Mouse (Mus musculus) forebrain, embryonic 10.5 days (tissue): ENCODE results near the gene Fip1l1. TPM values are rescaled to one million over a fixed set of nuclear protein-coding genes. Genes with fewer than 3 reads are reported as not detected.

ENCODE experiments used
- DNase-seq: peaks from one replicate; pipeline ENCODE4 v3.0.0-alpha.2; 2017; ENCODE audit warnings: low spot score; ENCODE audit errors: extremely low spot score
- H3K27ac ChIP-seq: fragments of 300-500 bp; sonication (generic); 2 replicates; pipeline ENCODE4 v1.5.1; 2016; ENCODE audit warnings: mild to moderate bottlenecking
- H3K27me3 ChIP-seq: fragments of 300-500 bp; sonication (generic); 2 replicates; pipeline ENCODE4 v1.6.1; 2016; ENCODE audit warnings: mild to moderate bottlenecking; ENCODE audit not compliant: poor library complexity, severe bottlenecking
- H3K36me3 ChIP-seq: fragments of 300-500 bp; sonication (generic); replicated peaks from 2 replicates; pipeline ENCODE4 v1.6.1; 2016; ENCODE audit warnings: mild to moderate bottlenecking, moderate library complexity
- H3K4me1 ChIP-seq: fragments of 300-500 bp; sonication (generic); 2 replicates; pipeline ENCODE4 v1.6.1; 2016
- H3K4me3 ChIP-seq: fragments of 300-500 bp; sonication (generic); 2 replicates; pipeline ENCODE4 v1.5.1; 2016; ENCODE audit warnings: mild to moderate bottlenecking, moderate library complexity
- H3K9me3 ChIP-seq: fragments of 300-500 bp; sonication (generic); 2 replicates; pipeline ENCODE4 v1.6.1; 2016; ENCODE audit warnings: mild to moderate bottlenecking, moderate library complexity
- WGBS: fragments of 180-500 bp; shearing (Covaris S2); methylation state at CpG from one replicate; pipeline ENCODE4 v1.1.7; 2016; 5-methylcytosine and 5-hydroxymethylcytosine counted together
- polyA plus RNA-seq: library from polyadenylated mRNA; unstranded; fragments of >200 nt; fragmentation: Nextera tagmentation; extraction: Ambion mirVana; gene quantifications from 2 replicates; pipeline ENCODE4 v1.2.1, GENCODE M21; 2016

The Fip1l1 gene
- polyA plus RNA-seq, 1 experiment from 2014 or later, result 104 TPM

DNA sequence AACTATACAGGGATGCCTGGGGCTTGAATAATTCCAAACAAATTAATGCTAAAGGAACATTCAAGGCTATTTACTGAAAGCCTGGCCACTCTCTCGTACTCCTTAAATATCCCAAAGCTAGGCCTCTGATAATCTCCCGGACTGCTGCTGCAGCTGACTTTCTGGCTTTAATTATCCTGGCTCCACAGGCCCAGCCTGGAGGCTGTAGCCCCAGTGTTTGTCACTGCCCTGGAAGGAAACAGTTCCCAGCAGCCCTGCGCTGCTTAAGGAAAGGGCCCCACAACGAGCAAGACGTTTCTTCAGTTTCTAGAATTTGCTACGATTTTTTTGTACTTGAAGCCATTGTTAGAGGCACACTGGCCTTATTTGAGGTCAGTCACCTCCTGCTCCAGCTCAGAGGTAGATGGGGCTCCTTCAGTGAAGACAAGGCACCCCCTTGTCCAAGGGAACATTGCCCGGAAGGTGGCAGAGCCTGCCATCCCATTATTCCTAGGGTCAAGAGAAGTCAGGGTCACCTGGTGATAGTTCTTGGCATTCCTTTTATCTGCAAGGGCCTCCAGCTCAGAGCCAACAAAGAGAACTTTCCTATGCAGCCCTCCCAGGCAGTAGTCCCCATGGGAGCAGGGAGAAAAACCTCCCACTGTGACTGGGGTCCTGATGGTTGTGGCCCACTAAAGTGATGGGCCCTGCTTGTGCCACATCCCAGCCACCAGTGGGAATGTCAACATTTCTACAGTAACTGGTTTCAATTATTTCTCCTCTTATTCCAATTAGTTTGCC lies 86.6 kb downstream of the Fip1l1 start:
- no peaks in the 10 kb centered on the region for H3K9me3 ChIP-seq
- H3K27me3 ChIP-seq, result no peaks in the 10 kb centered on the region
- no peaks in the 10 kb centered on the region for H3K36me3 ChIP-seq
- peak overlapping the region; percentile 75 for H3K27ac ChIP-seq
- peaks cover 23% of the 10 kb centered on the region for H3K4me1 ChIP-seq
- 46% methylated on average over 7 of the region's 7 CpGs for WGBS
- DNase-seq, result no peak
- H3K4me3 ChIP-seq, result no peak overlapping the region

DNA sequence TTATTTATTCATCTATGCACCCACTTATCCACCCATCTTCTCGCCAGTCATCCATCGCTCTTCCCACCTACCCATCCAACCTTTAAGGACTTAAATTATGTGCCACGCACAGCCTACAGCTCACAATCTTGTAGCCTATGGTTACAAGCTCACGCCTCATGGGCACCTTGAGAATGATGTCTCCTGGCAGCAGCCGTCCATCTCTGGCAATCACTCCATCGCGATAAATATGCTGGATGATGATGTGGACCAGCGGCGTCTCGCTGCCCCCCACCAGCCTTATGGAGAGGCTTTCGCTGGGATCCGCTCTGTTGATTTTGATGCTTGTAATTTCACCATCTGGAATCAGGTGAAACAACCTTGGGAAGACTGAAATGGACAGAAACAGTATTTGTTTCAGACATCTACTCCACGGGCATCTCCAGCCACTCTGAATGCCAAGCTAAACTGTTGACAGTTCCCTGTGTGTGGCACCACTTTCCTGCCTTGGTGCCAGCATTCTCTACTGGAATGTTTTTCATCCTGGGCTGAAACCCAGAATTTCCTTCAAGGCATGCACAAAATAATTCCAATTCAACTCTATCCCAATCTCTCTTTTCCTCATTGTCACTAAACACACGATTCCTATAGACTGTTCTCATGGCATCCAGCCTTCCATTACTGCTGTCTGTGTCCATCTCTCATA lies 88.2 kb downstream of the Fip1l1 start:
- no peaks in the 10 kb centered on the region for H3K36me3 ChIP-seq
- no peak overlapping the region for H3K27ac ChIP-seq
- no peaks in the 10 kb centered on the region for H3K9me3 ChIP-seq
- 94% methylated on average over 14 of the region's 14 CpGs for WGBS
- no peaks in the 10 kb centered on the region for H3K27me3 ChIP-seq
- H3K4me3 ChIP-seq, result no peak overlapping the region
- peaks cover 23% of the 10 kb centered on the region for H3K4me1 ChIP-seq
- DNase-seq, result no peak

DNA sequence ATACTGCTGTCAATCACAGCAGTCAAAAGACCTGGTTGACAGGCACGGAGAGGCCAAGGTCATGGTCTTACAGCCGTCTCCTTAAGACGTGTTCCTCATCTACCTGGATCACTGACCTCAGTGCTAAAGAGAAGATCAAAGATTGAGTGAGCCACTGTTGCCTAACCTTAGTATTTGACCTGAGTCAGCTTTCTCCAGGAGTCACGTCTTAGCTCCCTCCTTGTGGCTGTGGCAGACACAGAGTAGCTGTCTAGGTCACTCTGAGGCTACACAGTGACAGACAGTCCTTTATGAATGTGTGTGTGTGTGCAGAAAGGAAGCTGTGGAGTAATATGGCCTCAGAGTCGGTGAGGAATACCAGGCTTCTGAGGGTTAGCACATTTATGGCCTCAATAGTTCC lies 89.1 kb downstream of the Fip1l1 start:
- no peaks in the 10 kb centered on the region for H3K9me3 ChIP-seq
- H3K27ac ChIP-seq, result no peak overlapping the region
- WGBS, result 77% methylated on average over 5 of the region's 5 CpGs
- H3K4me1 ChIP-seq, result peaks cover 23% of the 10 kb centered on the region
- H3K27me3 ChIP-seq, result no peaks in the 10 kb centered on the region
- H3K36me3 ChIP-seq, result no peaks in the 10 kb centered on the region
- no peak overlapping the region for H3K4me3 ChIP-seq
- DNase-seq, result no peak

DNA sequence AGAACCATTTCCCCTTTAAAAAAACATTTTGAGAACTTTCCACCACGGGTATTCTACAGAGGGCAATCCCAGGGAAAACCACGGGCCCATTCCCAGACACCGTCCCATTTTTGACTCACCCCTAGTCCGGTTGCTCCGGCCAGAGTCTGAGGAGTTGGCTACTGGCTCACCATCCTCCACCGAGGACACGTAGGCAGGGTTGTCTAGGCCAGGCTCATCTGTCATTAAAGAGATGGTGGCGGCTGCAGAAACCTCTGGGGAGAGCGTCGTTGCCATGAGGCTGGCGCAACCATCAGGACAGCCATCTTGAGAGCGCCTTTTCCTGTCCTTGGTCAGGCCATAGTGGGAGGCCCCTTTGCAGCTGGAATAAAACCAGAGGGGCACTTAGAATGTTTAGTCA lies 92.8 kb downstream of the Fip1l1 start:
- 93% methylated on average over 12 of the region's 12 CpGs for WGBS
- Histone ChIP-seq H3K9me3 (no peaks in the 10 kb centered on the region), H3K4me3 (no peak overlapping the region), H3K36me3 (no peaks in the 10 kb centered on the region), H3K4me1 (peaks cover 24% of the 10 kb centered on the region), H3K27ac (no peak overlapping the region), H3K27me3 (no peaks in the 10 kb centered on the region)
- DNase-seq, result no peak

DNA sequence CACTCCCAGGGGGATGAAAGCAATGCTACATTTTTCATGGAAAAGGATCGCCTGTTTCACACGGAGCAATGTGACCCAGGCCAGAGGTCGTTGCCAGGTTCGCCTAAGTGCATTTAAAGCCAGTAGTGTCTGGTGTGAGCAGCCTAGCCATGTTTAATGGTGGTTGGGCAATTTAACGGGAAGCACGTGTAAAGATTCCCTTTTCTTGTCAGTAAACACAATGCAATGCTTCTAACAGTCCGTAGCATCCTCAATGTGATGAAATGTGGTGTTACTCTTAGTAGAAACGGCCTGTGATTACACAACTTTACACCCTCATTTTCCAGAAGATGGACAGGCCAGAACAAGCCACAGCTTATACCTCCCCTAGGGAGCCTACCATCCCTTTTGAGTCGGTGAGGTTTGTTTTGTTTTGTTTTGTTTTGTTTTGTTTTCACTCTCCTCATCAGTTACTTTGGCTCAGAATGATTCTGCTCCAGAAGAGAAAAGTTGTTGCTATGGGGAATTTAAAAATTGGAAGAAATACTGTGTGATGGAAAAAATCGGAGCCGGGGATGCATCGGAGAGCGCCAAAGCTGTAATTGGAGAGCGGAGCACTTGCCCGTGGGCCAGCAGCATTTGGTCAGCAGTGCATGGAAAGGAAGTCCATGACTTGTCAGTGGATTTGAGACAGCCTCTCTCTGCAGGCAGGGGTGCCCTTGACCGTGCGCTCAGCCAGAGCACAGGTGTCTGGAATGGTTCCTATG lies 97.3 kb downstream of the Fip1l1 start:
- Histone ChIP-seq H3K27me3 (no peaks in the 10 kb centered on the region), H3K4me1 (peaks cover 21% of the 10 kb centered on the region), H3K4me3 (no peak overlapping the region), H3K27ac (no peak overlapping the region), H3K36me3 (no peaks in the 10 kb centered on the region), H3K9me3 (no peaks in the 10 kb centered on the region)
- WGBS, result 64% methylated on average over 17 of the region's 17 CpGs
- no peak for DNase-seq

DNA sequence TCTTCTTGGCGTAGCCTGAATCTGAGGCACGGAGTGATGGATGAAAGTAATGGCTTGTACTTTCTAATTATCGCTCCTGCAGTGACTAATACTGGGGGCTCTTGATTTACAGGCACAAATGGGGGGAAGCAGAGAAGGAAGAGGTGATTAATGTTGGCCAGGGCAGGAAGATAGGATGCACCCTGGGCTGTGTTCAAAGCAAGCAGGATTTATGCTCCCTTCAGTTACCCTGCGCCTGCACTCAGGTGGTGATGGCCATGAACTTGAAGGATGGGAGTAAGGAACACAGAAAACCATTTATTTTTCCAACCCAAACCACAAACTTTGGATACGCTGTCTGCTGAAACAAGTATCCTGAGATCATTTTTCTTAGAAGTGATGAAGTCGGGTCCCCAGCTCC lies 98.2 kb downstream of the Fip1l1 start:
- H3K4me3 ChIP-seq, result no peak overlapping the region
- 86% methylated on average over 6 of the region's 6 CpGs for WGBS
- H3K27ac ChIP-seq, result no peak overlapping the region
- H3K27me3 ChIP-seq, result no peaks in the 10 kb centered on the region
- H3K9me3 ChIP-seq, result no peaks in the 10 kb centered on the region
- H3K36me3 ChIP-seq, result no peaks in the 10 kb centered on the region
- no peak for DNase-seq
- H3K4me1 ChIP-seq, result peaks cover 21% of the 10 kb centered on the region

DNA sequence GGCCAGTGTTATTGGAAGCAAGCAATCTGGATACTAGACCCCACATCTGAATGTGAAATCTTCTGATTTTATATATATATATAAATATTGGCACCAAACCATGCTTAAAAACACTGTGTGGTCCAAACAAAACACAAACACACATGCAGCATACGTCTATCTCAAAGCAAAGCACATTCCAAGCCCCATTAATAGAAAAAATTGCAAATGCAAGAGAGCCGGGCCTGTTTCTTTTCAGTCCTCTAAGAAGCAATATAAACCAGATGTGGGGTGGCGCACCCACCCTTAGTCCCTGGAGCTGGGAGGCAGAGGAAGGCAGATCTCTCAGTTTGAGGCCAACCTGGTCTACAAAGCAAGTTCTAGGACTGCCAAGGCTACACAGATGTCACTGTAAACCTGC lies 99.1 kb downstream of the Fip1l1 start:
- WGBS, result 73% methylated on average over 3 of the region's 3 CpGs
- Histone ChIP-seq H3K27ac (no peak overlapping the region), H3K4me1 (peaks cover 21% of the 10 kb centered on the region), H3K9me3 (no peaks in the 10 kb centered on the region), H3K4me3 (no peak overlapping the region), H3K36me3 (no peaks in the 10 kb centered on the region), H3K27me3 (no peaks in the 10 kb centered on the region)
- DNase-seq, result no peak

DNA sequence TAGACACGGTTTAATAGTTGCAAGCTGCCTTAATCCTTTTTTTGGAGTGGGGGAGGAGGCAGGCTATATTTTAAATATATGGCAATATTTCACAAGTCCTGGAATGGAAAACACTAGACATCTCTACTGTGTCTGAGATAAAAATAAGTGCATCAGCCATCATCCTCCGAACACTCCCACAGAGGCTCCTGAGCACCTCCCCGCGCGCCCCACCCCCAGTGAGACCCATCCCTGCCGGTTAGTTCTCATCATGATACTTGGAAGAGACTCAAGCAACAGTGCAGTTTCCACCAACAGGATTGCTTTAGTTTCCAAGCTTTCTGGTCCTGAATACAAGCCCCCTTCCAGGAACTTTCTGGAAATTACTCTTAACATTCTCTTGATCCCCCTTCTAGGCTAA lies 104.3 kb downstream of the Fip1l1 start:
- Histone ChIP-seq H3K27me3 (no peaks in the 10 kb centered on the region), H3K4me1 (peaks cover 5% of the 10 kb centered on the region; the same call in 1 of the 2 replicates), H3K36me3 (no peaks in the 10 kb centered on the region), H3K27ac (no peak overlapping the region), H3K4me3 (no peak overlapping the region), H3K9me3 (no peaks in the 10 kb centered on the region)
- DNase-seq, result no peak
- 94% methylated on average over 6 of the region's 6 CpGs for WGBS

DNA sequence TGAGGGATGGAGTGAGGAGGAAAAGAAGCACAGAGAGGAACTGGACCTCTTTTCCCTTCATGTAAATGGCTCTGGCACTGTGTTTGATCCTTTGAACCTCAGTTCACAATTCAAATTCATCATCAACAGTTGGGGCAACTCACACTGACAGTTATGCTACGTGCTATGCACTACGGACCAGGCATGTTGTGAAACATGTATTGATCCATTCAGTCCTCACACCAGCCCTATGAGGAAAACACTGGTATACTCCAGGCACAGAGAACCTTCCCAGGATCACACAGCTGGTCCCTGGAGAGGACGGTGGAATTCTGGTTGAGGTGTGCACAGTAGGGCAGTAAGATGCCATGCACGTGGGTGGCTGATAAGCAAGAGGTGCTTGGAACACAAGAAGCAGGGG lies 105.3 kb downstream of the Fip1l1 start:
- WGBS, result 88% methylated on average over 4 of the region's 4 CpGs
- Histone ChIP-seq H3K4me1 (peaks cover 5% of the 10 kb centered on the region; the same call in 1 of the 2 replicates), H3K27me3 (no peaks in the 10 kb centered on the region), H3K9me3 (no peaks in the 10 kb centered on the region), H3K4me3 (no peak overlapping the region), H3K27ac (no peak overlapping the region), H3K36me3 (no peaks in the 10 kb centered on the region)
- no peak for DNase-seq

DNA sequence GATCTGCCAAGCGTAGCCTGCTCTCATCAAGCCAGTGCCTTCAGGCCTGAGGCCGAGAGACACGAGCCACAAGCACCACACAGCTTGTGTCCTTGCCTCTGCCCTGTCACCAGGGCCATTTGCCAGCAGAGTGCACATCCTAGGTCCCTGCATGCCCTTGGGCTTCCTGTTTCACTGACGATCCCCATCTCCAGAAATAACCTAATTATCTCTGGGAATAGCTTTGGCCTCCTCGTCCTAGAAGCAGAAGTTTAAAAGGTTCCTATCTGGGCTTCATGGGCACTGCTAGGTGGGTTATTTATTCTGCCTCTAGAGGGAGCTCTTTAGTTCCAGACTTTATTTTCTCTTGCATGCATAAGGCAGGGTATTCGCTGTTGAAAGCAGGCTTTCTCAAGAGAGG lies 105.8 kb downstream of the Fip1l1 start:
- DNase-seq, result no peak
- Histone ChIP-seq H3K27ac (no peak overlapping the region), H3K27me3 (no peaks in the 10 kb centered on the region), H3K36me3 (no peaks in the 10 kb centered on the region), H3K4me1 (peaks cover 5% of the 10 kb centered on the region; the same call in 1 of the 2 replicates), H3K4me3 (no peak overlapping the region), H3K9me3 (no peaks in the 10 kb centered on the region)
- 54% methylated on average over 6 of the region's 6 CpGs for WGBS

DNA sequence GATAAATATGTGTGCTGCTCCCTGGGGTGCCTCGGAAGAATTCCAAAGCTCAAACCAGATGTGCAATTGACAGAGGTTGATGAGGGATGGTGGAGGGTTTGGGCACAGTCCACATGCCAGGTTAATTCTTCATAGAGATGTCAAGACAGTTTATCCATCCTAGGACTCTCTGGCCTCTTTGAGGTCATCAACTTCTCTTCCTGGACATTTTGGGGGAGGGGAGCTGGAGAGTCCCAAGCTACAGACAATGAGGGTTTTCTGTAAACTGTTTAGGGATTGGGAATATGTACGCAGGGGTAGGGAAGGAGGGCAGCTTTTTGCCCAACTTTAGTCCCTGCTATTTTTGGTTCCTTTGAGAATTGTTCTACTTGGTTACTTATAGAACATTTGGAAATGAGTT lies 107.0 kb downstream of the Fip1l1 start:
- WGBS, result 68% methylated on average over 2 of the region's 2 CpGs
- Histone ChIP-seq H3K27me3 (no peaks in the 10 kb centered on the region), H3K4me3 (no peak overlapping the region), H3K4me1 (peaks cover 6% of the 10 kb centered on the region; the same call in 1 of the 2 replicates), H3K9me3 (no peaks in the 10 kb centered on the region), H3K36me3 (no peaks in the 10 kb centered on the region), H3K27ac (no peak overlapping the region)
- no peak for DNase-seq

DNA sequence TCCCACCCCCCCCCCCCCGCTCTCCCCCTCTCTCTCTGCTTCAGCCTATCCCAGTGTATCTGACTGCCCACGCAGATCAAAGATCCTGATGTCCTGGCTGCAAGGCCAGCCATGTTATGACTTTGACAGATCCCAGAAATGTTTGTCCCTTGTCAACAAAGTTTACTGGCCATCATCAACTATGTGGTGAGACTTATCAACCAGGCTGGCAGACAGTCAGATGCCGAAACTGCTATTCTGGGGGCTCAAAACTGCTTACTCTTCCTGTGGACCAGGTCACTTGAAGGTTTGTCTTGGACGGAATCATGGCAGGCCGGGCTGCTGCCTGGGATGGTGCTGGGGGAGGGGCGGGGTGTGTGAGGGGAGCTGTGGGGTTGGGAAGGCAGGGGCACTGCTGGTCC lies 112.3 kb downstream of the Fip1l1 start:
- Histone ChIP-seq H3K27me3 (no peaks in the 10 kb centered on the region), H3K4me1 (peaks cover 7% of the 10 kb centered on the region; the same call in 1 of the 2 replicates), H3K9me3 (no peaks in the 10 kb centered on the region), H3K4me3 (no peak overlapping the region), H3K36me3 (no peaks in the 10 kb centered on the region), H3K27ac (no peak overlapping the region)
- DNase-seq, result no peak
- WGBS, result 74% methylated on average over 5 of the region's 6 CpGs

DNA sequence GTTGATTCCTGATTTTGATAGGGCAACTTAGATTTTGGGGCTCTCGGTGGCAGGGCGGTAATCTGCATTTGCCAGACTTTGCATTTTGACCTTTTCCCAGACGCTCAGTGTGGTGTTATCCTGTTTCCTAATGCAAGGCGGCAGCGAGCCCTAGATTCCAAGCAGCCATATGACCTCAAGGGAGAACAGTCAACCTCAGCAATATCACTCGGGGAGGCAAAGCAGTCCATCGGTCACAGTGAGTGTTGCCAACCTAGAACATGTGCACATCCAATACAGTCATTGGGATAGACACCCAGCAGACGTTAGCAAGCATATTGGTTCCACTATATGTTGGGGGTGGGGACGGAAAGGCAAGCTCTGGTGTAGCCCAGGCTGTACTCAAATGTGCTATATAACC lies 113.0 kb downstream of the Fip1l1 start:
- no peak overlapping the region for H3K27ac ChIP-seq
- H3K9me3 ChIP-seq, result no peaks in the 10 kb centered on the region
- H3K4me1 ChIP-seq, result 0 out of 2 replicates have a peak, but pooled peaks cover 7% of the 10 kb centered on the region
- 84% methylated on average over 9 of the region's 9 CpGs for WGBS
- no peak overlapping the region for H3K4me3 ChIP-seq
- H3K36me3 ChIP-seq, result no peaks in the 10 kb centered on the region
- no peak for DNase-seq
- H3K27me3 ChIP-seq, result no peaks in the 10 kb centered on the region
